Mouse (Mus musculus): ENCODE data around the gene Palld. TPM values are rescaled to one million over a fixed set of nuclear protein-coding genes. Genes with fewer than 3 reads are reported as not detected.

The Palld gene
- polyA plus RNA-seq, 1 experiment, result 26.5 TPM

GRCm38 (mm10) chr8:61615711-61616697, 286.5 kb downstream of the Palld start:
- 74% methylated on average over 9 of the region's 9 CpGs for WGBS
- no peak for DNase-seq (ENCODE audit: low read depth, low spot score)

DNA sequence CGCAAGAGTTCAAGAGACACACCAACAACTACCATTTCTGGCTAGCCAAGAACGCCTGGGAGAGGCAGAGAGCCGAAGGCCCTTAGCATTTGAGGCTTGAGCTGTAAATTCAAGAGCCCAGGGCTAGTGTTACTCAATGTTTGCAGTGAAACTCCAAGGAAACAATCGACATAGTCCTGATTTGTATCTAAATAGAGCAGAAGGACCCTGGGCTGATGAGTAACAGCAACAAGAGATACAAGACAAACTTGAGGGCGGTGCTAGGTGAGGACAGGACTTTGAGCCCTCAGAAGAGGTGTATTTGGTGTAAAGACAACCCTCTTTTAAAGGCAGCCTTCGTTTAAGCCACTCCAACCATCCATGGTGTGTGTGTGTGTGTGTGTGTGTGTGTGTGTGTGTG, 290.7 kb downstream of the Palld start:
- 49% methylated on average over 6 of the region's 6 CpGs for WGBS
- DNase-seq (ENCODE audit: low read depth, low spot score), result no peak

GRCm38 (mm10) chr8:61611077-61611476, 291.4 kb downstream of the Palld start:
- no peak for DNase-seq (ENCODE audit: low read depth, low spot score)
- 92% methylated on average over 7 of the region's 7 CpGs for WGBS

GRCm38 (mm10) chr8:61610546-61610945, 291.9 kb downstream of the Palld start:
- no peak for DNase-seq (ENCODE audit: low read depth, low spot score)
- 75% methylated on average over 5 of the region's 5 CpGs for WGBS

DNA sequence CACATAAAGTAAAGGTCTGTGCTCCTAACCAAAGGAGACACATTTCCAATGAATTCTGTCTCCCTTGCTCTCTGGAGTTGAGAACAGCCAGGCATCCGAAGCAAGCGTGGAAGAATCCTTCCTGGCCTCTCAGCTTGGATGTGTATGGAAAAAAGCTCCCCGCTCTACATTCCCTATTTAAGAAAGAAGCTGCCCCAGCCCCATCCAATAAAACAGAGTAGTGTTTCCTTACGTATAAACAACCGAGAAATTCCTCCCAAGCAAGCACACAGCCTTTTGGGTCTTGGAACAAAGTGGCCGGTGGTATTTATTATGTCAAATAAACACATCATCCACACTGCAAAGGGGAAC, 295.1 kb downstream of the Palld start:
- WGBS, result 38% methylated on average over 6 of the region's 6 CpGs
- DNase-seq (ENCODE audit: low read depth, low spot score), result no peak

DNA sequence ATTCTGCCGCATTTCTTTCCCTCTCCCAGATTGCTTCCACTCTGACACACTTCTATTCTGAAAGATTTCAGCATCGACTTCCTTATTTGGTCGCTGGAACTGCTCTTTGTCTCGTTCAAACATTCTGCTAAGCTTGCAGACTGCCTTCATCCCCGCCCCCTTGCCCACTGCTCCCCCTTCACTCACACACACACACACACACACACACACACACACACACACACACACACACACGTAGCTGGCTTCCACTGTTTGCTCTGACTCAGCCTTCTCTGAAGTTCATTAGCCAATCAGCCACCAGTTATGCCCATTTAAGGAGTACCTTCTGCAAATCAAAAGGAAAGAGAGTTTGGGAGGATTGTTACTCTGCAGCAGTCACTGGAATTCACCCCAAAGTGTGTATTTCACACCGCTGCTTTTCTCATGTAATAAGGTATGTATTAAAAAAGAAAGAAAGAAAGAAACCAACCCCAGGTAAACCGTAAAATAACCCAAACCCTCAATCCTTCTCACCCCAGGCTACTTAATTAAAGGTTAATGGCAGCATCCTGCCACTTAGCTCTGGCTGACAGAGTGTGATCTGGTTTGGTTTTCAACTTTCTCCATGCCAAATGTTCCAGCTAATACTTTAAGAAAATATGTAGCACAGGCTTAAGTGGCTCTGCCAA, 295.6 kb downstream of the Palld start:
- peak; percentile 45 for DNase-seq (ENCODE audit: low read depth, low spot score)
- WGBS, result 6% methylated on average over 8 of the region's 8 CpGs

- no peak for DNase-seq (ENCODE audit: low read depth, low spot score)
- WGBS, result 95% methylated on average over 2 of the region's 2 CpGs
Observed at GRCm38 (mm10) chr8:61604871-61605270, 297.6 kb downstream of the Palld start.

DNA sequence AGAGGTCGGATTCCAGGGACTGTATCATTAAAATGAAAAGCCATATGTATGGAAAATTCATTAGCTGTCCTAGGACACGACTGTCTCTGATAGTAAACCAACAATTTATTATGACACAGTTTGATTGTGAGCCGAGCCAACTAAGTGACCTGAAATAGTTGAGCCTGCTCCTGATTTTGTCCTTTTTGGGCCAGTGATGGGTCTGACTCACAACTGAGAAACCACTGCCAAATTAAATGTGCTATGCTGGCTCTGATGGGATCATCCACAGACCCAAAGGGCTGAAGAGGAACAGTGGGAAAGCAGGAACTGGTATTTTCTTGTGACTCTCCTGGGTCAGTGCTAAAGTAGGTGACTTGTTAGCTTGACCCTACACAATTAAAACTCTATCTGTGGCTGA, 305.6 kb downstream of the Palld start:
- WGBS, result 65% methylated on average over 3 of the region's 3 CpGs
- DNase-seq (ENCODE audit: low read depth, low spot score), result no peak

DNA sequence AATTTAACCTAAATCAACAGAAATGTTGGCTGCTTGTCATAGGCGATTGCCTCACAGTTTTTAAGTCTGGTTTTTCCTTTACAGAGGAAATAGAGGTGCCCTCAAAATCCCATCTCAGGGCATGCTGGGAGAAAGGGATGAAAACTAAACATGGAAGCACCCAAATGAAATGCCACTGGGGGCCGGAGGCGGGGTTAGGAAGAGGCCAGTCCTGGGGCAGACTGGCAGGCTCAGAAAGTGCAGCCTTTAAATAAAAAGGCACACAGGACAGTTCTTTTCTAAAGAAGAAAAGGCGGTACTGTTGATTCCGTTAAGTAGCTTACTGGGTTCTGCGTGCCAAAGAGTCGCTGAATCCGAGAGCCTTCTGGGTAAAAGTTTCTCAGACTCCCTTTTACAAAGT, 311.0 kb downstream of the Palld start:
- no peak for DNase-seq (ENCODE audit: low read depth, low spot score)

DNA sequence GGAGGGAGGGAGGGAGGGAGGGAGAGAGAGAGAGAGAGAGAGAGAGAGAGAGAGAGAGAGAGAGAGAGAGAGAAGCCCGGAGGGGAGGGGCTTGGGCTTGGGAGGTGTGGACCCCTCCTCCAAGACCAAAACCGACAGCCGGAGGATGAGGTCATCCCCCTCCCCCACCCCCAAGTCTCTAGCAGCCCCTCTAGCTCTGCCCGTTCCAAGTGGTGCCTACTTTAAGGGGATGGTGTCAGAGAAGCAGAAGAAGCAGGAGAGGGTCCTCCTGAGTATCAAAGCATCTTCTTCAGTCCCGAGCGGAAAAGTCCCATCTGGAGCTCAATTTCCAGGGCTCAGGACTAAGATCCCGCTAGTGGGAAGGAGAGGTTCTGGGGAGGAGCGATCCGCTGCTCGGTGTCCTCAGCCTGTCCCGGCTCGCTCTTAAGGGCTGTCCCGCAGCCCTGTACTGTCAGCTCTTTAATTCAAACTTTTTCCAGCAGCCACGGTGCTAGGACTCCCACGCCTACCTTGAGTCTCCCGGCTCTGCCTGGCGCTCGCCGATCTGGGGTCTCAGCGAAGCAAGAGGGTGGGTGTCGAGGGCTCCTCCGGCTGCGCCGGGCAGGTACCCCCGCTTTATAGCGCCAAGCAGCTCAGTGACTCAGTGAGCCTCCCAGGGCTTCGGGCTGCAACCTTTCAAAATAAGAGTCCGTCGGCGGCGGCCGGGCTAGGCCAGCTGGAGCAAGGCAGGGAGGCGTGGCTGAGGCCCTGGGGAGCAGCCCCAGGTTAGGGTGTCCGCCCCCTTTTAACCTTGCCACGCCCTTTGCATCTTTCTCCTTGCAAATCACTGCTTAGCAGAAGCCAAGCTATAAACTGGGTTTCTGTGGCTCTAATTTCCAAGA, 311.7 kb downstream of the Palld start:
- under 1% methylated on average over 35 of the region's 35 CpGs for WGBS

More for the DNA sequence above, 311.0 kb downstream of the Palld start:
- 20% methylated on average over 8 of the region's 8 CpGs for WGBS

GRCm38 (mm10) chr8:61589972-61590391, 312.5 kb downstream of the Palld start:
- WGBS, result 30% methylated on average over 11 of the region's 11 CpGs
- DNase-seq (ENCODE audit: low read depth, low spot score), result no peak

More for the DNA sequence above, 311.7 kb downstream of the Palld start:
- peak; percentile 76 for DNase-seq (ENCODE audit: low read depth, low spot score)

DNA sequence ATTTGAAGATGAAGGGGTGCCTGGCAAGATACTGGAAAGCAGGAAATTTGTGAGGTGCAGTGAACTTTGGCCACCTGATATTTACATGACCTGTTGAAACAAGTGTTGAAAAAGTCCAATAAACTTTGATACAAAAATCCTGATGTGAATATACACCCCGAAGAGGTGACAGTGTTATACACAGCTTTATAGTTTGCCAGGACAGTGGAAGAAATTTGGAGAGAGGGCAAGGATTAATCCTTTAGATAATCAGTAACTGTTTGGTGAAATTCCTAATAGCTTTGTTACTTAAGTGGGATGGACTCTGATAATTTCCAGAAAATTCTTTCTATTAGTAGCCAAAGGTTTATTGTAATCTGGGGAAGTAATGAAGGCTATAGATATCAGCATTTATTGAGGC, 314.2 kb downstream of the Palld start:
- 16% methylated on average over 1 of the region's 1 CpGs for WGBS
- no peak for DNase-seq (ENCODE audit: low read depth, low spot score)

GRCm38 (mm10) chr8:61587731-61588130, 314.8 kb downstream of the Palld start:
- no peak for DNase-seq (ENCODE audit: low read depth, low spot score)
- WGBS, result 38% methylated on average over 3 of the region's 3 CpGs

GRCm38 (mm10) chr8:61586529-61586928, 316.0 kb downstream of the Palld start:
- 82% methylated on average over 3 of the region's 3 CpGs for WGBS
- DNase-seq (ENCODE audit: low read depth, low spot score), result no peak

GRCm38 (mm10) chr8:61585746-61586145, 316.7 kb downstream of the Palld start:
- 66% methylated on average over 3 of the region's 3 CpGs for WGBS

GRCm38 (mm10) chr8:61584714-61585383, 317.6 kb downstream of the Palld start:
- 70% methylated on average over 5 of the region's 5 CpGs for WGBS
- no peak for DNase-seq (ENCODE audit: low read depth, low spot score)

More at GRCm38 (mm10) chr8:61585746-61586145, 316.7 kb downstream of the Palld start:
- no peak for DNase-seq (ENCODE audit: low read depth, low spot score)

GRCm38 (mm10) chr8:61582547-61582946, 319.9 kb downstream of the Palld start:
- no peak for DNase-seq (ENCODE audit: low read depth, low spot score)
- WGBS, result 72% methylated on average over 8 of the region's 8 CpGs

- 34% methylated on average over 5 of the region's 5 CpGs for WGBS
- peak; percentile 39 for DNase-seq (ENCODE audit: low read depth, low spot score)
Observed at GRCm38 (mm10) chr8:61581259-61581658, 321.2 kb downstream of the Palld start.

DNA sequence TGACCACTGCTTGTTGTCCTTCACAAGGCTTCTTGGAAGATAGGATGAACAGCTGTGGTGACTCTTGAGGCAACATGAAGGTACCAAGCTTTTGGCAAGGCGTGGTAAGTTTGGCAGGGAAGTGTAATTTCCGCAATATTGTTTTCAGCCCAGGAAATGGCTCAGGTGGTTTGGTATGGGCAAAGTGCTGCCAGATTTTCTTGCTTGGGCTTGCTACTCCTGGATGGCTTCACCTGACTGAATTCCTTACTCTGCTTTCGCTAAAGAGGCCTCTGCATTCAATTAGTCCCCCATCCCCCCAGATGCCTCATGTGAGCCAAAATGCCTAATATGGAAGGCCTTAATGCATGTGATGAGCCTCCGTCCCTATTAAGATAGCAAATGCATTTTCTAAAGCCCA, 322.7 kb downstream of the Palld start:
- 78% methylated on average over 4 of the region's 4 CpGs for WGBS
- no peak for DNase-seq (ENCODE audit: low read depth, low spot score)
